Mouse (Mus musculus): Measurements from ENCODE around the gene Aif1.

Aif1 gene

GRCm38 (mm10) chr17:35165451-35166155 is 10.3 kb downstream of the Aif1 start:
- no peak for DNase-seq

GRCm38 (mm10) chr17:35164568-35165450 is 11.1 kb downstream of the Aif1 start, which contains the start of gene Prrc2a:
TSS of gene Prrc2a (minus strand) at chr17:35164897.
- DNase-seq: peak; percentile 97

GRCm38 (mm10) chr17:35164218-35164567 is 11.7 kb downstream of the Aif1 start:
- no peak for DNase-seq

GRCm38 (mm10) chr17:35163326-35164081 is 12.4 kb downstream of the Aif1 start:
- no peak for DNase-seq

GRCm38 (mm10) chr17:35162730-35163129 is 13.1 kb downstream of the Aif1 start:
- peak; percentile 49 for DNase-seq

GRCm38 (mm10) chr17:35162121-35162520 is 13.7 kb downstream of the Aif1 start:
- DNase-seq: no peak

- DNase-seq: no peak
These were observed 14.4 kb downstream of the Aif1 start for GRCm38 (mm10) chr17:35161421-35161820.

- DNase-seq: no peak
These were observed 16.2 kb downstream of the Aif1 start for GRCm38 (mm10) chr17:35159638-35160037.

- no peak for DNase-seq
These were observed 16.8 kb downstream of the Aif1 start for GRCm38 (mm10) chr17:35158850-35159593.

GRCm38 (mm10) chr17:35157661-35158175 is 18.1 kb downstream of the Aif1 start:
- no peak for DNase-seq

- no peak for DNase-seq
These were observed 18.6 kb downstream of the Aif1 start for GRCm38 (mm10) chr17:35157254-35157653.

- DNase-seq: no peak
These were observed 19.2 kb downstream of the Aif1 start for GRCm38 (mm10) chr17:35156461-35157200.

GRCm38 (mm10) chr17:35155451-35155850 is 20.4 kb downstream of the Aif1 start:
- no peak for DNase-seq

- DNase-seq: no peak
These were observed 21.3 kb downstream of the Aif1 start for GRCm38 (mm10) chr17:35154616-35155015.

- no peak for DNase-seq
These were observed 21.9 kb downstream of the Aif1 start for GRCm38 (mm10) chr17:35153931-35154330.

GRCm38 (mm10) chr17:35153077-35153476 is 22.8 kb downstream of the Aif1 start:
- DNase-seq: no peak

- no peak for DNase-seq
These were observed 23.7 kb downstream of the Aif1 start for GRCm38 (mm10) chr17:35152121-35152520.

GRCm38 (mm10) chr17:35147922-35148639 is 27.8 kb downstream of the Aif1 start:
- DNase-seq: no peak

- DNase-seq: no peak
These were observed 28.5 kb downstream of the Aif1 start for GRCm38 (mm10) chr17:35147348-35147747.

- DNase-seq: no peak
These were observed 29.7 kb downstream of the Aif1 start for GRCm38 (mm10) chr17:35146139-35146538.

GRCm38 (mm10) chr17:35141971-35142370 is 33.9 kb downstream of the Aif1 start:
- no peak for DNase-seq

Measured in lung, postnatal 14 days (tissue).